Mouse (Mus musculus): ENCODE data around the gene Ppp1r15b. TPM values are rescaled to one million over a fixed set of nuclear protein-coding genes. Genes with fewer than 3 reads are reported as not detected.

Gene Ppp1r15b
- polyA plus RNA-seq, 2 experiments from 2014 or later = 21.7 to 22.4 TPM

Other genes with a start within 250 kb of the Ppp1r15b start
- gene Mdm4, start 100.6 kb upstream of the Ppp1r15b start, polyA plus RNA-seq (2017; shearing (Covaris generic)) = 100 to 1,000 TPM in 1 of 2 experiments, 10 to 100 TPM in 1; 84.8 to 102 TPM
- under 1 TPM; 0.66 to 0.68 TPM for gene Pik3c2b, start 85.5 kb upstream of the Ppp1r15b start, polyA plus RNA-seq (2017; shearing (Covaris generic))
- under 1 TPM in 1 of 2 experiments, not detected in 1; 0.06 TPM for gene Plekha6, start 33.1 kb downstream of the Ppp1r15b start, polyA plus RNA-seq (2017; shearing (Covaris generic))
- gene Golt1a, start 178.7 kb downstream of the Ppp1r15b start, polyA plus RNA-seq (2017; shearing (Covaris generic)) = not detected
- gene Kiss1, start 190.7 kb downstream of the Ppp1r15b start, polyA plus RNA-seq (2017; shearing (Covaris generic)) = not detected
- gene Ren1, start 219.4 kb downstream of the Ppp1r15b start, polyA plus RNA-seq (2017; shearing (Covaris generic)) = not detected
- gene Etnk2, start 232.4 kb downstream of the Ppp1r15b start, polyA plus RNA-seq (2017; shearing (Covaris generic)) = under 1 TPM in 1 of 2 experiments, not detected in 1; 0.20 TPM